Mouse (Mus musculus) liver, postnatal 0 days (tissue): ENCODE results near the gene Gm35549.

Source experiments
- CTCF ChIP-seq: sonication (generic); IDR thresholded peaks from 2 replicates; pipeline ENCODE4 v1.5.1; 2016; ENCODE audit warnings: antibody characterized with exemption, low read depth
- EP300 ChIP-seq: IDR thresholded peaks from 2 replicates; pipeline ENCODE4 v1.6.1; 2016; ENCODE audit warnings: antibody characterized with exemption, low read depth, mild to moderate bottlenecking

- TF ChIP-seq CTCF (no peak), EP300 (no peak)
Measured at GRCm38 (mm10) chr9:122855617-122856016, 11.8 kb upstream of the Gm35549 start.
